Mouse (Mus musculus) forebrain, embryonic 11.5 days (tissue): ENCODE results near the gene Irak3. TPM values are rescaled to one million over a fixed set of nuclear protein-coding genes. Genes with fewer than 3 reads are reported as not detected.

Experiments used
- polyA plus RNA-seq: library from polyadenylated mRNA; unstranded; fragments of >200 nt; fragmentation: Nextera tagmentation; extraction: Ambion mirVana; gene quantifications from 2 replicates; pipeline ENCODE4 v1.2.1, GENCODE M21; 2014

Irak3 gene
- polyA plus RNA-seq, 1 experiment from 2014 or later: 0.49 TPM

Other genes starting within 250 kb of the Irak3 start
- gene Helb, start 89.1 kb downstream of the Irak3 start, polyA plus RNA-seq: 4.8 and 5.2 TPM in 2 replicates
- gene Tmbim4, start 540 bp downstream of the Irak3 start, polyA plus RNA-seq: 74.0 and 77.6 TPM in 2 replicates
- gene Llph, start 24.9 kb upstream of the Irak3 start, polyA plus RNA-seq: 57.6 and 59.0 TPM in 2 replicates